Mouse (Mus musculus) CD4-positive, CD25-positive, alpha-beta regulatory T cell, adult 2 months (primary cell): Measurements from ENCODE around the gene 0610010K14Rik.
A peak's percentile ranks its signal among the peaks of the same experiment; 100 is the strongest.

Experiments used
- DNase-seq: peaks from one replicate; pipeline ENCODE4 v3.0.0-alpha.2; 2012; ENCODE audit warnings: low read depth, low spot score

0610010K14Rik gene

DNA sequence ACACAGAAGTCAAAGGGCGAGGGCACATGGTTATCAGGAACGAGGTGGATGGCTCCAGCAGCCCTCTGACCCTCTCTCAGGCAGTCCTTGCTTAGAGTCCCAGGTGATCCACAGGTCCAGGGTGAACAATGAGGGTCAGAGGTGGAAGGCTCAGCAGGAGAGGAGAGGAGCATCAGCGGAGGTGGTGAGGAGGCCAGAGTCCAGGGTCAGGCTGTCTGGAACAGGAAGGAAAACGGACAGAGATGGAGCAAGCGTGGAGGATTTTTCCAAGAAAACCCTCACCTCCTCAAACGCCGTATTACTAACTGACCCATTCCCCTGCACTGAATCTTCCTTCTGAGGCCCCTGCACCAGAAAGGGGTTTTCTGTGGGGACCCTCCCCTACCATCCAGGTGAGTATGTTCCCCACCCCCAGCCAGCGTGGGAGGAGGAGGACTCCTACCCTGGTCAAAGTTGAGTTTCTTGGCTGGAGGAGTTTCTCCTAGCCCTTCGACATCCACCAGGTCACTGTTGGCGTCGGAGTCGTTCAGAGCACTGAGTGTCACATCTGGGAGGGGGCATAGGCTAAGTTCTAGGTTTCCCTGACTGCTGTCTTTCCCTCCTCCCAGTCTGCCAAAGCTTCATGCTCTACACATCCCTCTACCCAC, 2.3 kb downstream of the 0610010K14Rik start:
- no peak for DNase-seq

DNA sequence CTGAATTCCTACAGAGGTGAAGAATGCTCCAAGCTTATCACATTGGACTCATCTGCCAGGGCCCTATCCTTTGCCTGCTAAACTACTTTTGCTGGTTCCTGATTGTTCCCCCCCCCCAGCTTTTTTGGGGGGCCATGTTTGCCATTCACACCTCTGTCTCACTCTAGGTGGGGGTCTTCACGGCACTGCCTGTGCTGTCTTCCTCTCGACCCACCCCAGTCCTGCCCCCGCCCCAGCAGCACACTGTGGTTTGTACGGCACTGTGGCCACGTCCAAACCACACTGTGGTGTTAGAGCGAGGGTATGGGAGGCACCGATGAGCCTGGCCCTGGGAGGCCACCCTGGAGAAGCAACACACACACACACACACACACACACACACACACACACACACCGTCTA, 3.2 kb downstream of the 0610010K14Rik start:
- no peak for DNase-seq

DNA sequence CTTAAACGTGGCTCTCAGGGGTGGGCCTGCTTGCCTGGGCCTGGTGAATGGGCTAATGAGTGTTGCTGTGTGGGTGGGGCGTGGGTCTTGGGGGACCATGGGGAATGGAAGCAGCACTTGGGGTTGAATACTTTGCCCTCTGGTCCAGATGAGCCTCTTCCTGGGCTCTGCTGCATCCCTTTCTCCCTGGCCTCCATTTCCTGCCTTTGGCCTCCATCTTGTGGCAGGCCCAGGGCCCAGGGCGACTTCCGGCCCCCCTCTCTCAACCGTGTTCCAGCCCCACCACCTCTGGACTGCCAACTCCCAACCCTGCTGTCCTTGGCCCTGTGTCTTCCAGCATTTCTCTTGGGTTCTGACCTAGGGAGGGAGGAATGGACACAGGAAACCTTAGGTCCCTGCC, 3.7 kb downstream of the 0610010K14Rik start:
- DNase-seq: no peak

DNA sequence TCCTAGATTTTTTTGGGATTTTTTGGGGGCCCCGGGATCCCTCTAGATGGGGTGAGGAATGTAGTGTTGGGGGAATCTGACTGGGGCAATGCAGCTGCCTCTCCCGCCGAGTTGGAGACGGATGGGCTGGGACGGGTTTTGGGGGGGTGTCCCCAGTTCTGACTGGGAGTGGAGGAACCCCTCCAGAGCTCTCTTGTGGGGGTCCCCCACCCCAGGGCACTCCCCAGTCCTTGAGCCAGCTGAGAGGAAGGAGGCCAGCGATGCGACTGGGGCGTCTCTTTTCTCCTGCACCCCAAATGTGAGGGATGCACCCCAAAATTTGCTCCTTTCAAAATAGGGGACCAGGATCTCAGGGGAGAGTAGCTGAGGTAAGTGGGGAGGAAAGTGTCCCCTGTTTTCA, 4.7 kb downstream of the 0610010K14Rik start:
- DNase-seq: no peak

DNA sequence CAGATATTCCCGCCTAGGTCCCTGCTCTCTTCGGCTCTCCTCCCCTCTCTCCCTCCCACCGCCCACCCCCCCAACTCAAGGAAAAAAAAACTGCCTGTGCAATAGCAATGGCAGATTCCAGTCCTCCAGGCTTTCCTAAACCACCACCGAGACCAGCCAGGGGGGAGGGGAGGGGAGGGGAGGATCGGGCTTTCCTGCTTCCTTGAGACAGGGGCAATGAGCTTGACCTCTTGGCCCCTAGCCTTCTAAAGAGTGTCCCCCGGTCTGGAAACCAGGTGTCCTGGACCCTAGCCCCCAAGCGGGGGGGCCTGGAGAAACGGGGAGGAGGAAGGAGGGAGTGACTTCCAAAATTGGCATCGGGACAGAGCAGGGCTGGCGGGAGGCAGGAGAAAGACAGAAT, 5.2 kb downstream of the 0610010K14Rik start:
- DNase-seq: no peak

DNA sequence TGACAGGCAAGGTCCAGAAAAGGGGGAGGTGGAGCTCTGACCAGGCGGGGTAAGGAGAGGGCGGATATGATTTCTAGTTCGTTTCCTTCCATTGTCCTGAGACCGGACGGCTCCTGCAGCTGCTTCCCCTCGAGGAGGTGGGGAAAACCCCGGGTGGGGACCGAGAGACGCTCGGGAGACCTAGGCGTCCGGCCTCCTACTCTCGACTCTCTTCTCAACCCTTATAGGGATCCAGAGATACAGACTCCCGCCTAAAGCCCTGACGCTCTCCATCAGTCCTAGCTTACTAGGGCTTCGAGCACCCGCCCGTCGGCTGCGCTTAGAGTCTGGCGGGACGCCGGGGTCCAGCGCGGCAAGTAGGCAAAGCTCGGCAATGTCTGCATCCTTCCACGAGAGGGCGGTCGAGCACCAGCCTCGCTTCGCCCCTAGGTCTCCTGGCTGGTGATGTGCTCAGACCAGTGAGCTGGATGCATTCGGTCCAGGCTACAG, 7.4 kb downstream of the 0610010K14Rik start:
- peak; percentile 92 for DNase-seq

DNA sequence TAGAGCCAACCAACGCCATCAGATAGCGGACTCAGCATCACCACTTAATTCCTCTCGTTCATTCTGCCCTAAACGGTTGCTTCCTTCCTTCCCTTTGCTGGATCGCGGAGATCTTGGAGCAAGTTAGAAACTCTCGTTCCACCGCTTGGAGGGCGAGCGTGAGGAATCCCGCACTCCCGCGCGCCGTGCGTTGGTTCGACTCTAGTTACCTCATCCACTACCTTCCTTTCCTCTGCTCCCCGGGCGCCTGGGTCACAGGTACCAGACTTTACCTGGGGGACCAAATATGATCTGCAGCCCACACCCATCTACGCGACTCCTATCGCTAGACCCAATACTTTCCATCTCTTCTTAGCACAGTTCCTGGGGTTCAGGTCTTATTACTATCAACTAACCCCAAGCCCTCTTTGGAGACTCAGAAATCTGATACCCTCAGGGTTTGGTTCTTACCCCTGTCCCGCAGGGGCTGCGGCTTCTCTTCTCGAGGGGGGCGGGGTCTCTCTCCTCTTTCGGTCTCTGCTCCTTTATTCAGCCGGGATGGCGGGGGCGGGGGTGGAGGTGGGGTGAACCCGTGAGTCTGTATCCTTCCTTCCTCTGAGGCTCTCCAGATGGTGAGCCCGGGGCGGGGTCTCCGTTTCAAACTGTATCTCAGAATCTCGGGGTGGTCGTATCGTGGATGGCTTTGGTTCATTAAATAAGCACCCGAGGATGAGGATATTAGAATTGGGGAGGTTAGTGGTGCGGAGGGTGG, 8.3 kb downstream of the 0610010K14Rik start, which contains the start of gene Bcl6b:
Gene Bcl6b (minus strand): TSS at position 539 of the 751 bp plus-strand sequence.
- DNase-seq: peak; percentile 45

DNA sequence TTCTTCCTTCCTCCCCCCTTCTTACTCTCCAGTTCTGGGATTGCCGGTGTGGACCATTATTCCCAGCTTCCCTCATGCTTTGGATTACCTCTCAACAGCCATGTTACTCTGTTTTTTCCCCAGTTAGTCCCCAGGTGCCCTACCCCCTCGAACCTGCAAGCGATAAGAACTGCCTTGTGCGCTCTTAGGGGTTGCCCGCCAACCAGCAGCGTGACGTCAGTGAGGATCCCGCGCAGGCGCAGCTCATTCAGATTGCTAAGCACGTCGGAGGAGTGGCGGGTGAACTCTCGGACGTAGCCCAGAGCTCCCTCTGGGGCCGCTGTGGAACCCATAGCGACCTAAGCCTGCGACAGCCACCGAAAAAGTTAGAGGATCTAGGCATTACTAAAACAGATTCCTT, 8.9 kb downstream of the 0610010K14Rik start:
- DNase-seq: peak; percentile 94

DNA sequence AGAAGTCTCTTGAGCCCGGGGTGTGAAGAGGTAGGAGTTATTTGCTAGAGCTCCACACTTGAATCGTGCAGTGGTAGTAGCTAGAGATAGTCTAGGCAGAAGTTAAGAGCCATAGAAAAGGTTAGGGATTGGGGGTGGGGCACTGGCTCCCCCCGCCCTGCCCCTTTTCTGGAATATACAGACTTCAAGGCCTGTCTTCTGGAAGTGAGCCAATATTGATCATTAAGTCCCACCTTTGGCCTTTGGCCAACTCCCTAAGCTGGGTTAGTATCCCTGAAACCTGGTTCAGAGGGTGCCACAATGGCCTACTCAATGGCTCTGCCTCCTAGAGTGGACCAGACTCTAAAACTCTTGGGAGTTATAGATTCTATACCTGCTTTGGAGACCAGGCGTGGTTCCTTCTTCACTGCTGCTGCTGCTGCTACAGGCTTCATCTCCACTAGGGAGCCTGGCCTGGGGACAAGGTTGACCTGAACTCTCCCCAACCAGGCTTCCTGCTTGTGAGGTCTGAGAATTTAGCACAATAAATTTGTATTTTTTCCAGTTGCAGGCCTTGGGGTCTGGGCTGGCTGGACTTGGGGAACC, 10.0 kb downstream of the 0610010K14Rik start:
- DNase-seq: no peak

DNA sequence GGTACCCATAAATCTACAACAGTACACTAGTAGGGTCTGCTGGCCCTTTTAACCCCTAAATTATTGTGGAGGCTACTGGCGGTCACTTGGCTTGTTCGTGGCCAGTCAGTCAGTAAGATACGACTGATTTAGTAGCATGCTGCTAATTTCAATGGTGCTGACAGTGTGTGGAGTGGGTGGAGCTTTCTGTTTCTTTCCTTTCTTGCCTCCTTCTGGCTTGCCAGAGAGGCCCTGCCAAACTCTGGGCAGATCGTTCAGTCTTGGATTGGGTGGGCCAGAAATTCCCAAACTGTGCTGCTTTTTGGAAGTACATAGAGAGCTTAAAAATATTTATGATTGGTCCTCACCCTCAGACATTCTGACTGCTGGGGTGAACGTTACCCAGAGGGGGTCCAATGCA, 10.6 kb downstream of the 0610010K14Rik start:
- DNase-seq: no peak

DNA sequence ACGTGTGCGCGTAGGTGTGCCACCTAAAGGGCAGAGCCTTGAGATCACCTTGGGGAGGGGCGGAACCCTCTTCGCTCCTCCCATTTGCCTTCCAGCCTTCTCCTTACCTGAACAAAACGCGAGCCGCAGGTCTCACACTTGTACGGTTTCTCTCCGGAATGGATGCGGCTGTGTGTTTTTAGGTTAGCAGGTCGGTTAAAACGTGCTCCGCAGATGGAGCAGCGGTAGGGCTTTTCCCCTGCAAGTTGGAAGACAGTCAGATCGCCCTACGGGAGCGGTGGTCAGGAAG, 11.2 kb downstream of the 0610010K14Rik start:
- DNase-seq: no peak

DNA sequence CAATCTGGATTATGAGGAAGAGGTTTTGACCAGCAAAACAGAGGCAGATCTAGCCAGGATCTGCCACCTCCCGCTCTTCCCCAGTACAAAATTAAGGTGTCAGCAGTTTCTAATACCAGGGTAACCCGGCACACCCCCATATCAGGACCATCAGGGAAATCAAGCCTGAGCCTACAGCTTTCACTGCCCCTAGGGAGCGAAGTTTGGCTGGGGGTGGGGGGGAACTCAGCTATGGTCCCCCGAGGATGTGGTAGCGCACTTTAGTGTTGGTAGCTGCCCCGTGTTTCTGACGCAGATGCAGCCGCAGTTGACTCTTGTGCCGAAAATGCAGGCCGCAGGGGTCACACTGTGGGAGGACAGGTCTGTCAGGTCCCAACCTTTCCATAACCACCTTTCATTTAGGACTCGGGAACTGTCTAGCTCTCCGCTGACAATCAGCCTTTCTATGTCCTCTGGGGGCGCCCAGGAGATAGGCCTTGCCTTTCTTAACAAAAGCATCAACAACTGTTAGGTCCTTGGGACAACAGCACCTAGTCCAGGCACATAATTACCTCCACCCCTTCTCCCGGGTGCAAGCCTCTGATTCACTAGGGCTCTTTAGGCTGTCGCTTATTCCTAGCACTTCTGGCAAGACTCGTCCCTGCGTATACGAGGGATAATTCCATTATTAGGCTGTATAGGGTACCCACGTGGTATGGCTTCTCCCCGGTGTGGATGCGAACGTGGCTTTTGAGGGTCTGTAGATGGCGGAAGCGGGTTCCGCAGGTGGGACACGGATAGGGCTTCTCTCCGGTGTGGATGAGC, 11.7 kb downstream of the 0610010K14Rik start:
- DNase-seq: no peak

DNA sequence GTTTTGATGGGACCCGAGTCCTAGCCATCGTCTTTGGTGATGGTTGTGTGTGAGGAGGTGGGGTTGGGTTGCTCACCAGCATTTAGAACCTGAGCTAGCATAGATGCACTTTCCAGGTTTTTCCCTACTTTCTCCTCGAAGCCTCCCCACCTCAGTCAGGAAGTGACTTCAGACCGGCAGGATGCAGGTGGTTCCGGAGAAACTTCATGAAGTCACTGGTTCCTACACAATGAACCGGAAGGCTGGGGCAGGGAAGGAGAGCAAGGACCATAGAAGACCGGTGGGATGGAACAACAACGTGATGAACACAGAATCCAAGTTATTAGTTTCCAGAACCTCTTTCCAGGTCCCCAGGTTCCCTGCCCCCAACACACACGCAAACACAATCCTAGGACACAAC, 14.0 kb downstream of the 0610010K14Rik start:
- DNase-seq: no peak

DNA sequence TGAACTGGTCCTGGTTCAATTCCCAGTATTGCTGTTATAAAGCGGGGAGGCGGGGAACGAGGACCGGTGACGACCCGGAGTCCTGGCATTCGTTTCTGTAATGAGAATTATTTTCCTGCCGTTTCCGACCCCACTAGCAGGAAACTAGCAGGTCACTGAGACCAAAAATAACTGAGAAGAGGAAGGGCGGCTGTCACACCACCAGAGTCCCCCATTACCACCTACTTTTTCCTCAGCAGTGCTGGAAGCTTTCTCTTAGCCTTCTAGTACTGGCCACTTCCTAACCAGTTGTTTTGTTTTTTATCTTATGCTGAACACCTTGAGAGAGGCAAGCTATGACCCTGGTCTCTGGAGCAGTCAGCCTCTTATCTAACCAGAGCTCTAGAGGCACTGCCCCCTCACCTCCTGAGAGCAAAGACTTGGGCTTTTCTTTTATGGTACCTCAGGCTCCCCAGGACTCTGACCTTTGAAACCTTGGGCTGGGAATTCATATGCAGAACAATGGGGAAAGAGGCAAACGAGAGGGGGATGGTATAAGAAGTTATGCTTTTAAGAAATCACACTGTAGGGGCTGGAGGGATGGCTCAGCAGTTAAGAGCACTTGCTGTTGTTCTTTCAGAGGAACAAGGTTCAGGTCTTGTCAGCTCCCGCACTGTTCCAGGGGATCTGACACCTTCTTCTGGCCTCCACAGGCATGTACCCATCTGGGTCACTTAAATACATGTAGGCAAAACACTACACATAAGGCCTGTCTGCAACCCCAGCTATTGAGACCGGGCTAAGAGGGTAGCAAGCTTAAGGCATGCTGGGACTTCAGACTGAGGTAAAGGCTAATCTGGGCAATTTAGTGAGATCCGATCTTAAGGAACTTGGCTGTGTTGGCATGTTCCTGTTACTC, 15.9 kb downstream of the 0610010K14Rik start:
- no peak for DNase-seq

DNA sequence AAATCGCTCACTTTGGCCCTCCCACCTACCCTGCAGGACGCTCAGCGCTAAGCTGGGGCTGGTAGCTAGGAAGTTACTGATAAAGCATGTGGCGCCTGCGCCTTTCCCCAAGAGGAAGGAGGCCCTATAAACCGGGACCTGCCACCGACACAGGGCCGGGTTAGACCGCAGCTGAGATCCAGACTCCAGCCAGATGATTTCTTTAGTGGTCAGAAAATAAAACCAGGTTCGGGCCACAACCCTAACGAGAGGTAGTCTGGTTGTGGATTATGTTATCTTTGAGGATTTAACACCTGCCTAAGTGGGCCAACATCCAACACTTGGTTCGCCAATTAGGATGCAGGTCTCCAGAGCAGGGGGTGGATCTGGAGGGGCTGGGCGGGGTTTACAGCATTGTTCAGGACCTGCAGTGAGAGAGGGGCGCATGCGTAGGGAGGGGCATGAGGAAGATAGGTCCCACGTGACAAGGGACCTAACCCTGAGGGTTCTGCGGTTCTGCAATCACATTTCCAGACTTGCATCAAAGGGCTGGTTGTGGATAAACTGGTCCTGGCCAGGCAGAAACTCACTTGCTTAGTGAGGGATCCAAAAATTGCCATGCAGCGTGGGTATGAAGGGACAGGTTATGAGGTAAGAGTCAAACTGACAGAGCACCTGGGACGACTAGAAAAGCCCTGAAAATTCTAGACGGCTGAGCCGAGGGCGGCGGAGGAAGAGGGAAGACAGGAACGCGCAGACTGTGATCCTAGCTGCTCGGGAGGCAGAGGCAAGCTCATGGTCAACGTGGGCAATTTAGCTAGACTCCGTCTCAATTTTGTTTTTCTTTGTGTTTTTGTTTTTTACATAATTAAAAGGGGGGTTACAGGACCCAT, 16.7 kb downstream of the 0610010K14Rik start, which contains the start of gene Slc16a13:
Gene Slc16a13 (minus strand): TSS at position 334 of the 872 bp plus-strand sequence.
- peak; percentile 97 for DNase-seq

DNA sequence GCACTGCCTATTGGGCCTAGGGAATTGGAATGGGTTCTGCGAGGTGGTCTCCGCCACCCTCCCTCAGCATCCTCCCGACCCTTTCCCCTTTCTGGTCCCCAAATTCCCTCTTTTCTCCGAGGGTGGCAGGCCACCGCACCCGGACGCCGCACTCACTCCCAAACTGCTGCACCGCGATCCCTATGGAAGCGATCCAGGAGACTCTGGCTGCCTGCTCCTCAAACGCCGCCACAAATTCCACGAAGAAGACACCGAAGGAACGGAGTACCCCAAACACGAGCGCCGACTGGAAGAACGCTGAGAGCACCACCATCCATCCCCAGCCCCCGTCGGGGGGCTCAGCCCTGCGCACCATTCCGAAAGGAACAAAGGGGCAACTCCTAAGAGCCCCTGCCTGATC, 17.4 kb downstream of the 0610010K14Rik start:
- DNase-seq: no peak

DNA sequence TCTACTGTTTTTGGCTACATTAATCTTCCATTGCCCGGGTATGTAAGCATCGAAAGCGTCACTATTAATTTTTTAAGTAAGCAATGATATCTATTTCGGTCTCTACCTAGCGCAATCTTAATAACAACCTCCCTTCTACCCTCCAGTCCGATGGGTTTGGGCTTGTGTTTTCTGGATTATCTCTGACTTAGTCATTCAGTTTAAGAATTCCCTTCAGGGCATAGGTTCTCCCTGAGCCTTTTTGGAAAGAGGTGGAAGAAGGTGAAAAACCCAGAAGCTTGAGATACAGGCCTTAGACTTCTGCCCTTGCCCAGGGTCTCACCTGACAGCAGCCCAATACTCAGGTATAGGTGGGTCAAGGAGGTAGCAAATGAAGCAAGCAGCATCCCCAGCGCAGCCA, 17.8 kb downstream of the 0610010K14Rik start:
- no peak for DNase-seq

DNA sequence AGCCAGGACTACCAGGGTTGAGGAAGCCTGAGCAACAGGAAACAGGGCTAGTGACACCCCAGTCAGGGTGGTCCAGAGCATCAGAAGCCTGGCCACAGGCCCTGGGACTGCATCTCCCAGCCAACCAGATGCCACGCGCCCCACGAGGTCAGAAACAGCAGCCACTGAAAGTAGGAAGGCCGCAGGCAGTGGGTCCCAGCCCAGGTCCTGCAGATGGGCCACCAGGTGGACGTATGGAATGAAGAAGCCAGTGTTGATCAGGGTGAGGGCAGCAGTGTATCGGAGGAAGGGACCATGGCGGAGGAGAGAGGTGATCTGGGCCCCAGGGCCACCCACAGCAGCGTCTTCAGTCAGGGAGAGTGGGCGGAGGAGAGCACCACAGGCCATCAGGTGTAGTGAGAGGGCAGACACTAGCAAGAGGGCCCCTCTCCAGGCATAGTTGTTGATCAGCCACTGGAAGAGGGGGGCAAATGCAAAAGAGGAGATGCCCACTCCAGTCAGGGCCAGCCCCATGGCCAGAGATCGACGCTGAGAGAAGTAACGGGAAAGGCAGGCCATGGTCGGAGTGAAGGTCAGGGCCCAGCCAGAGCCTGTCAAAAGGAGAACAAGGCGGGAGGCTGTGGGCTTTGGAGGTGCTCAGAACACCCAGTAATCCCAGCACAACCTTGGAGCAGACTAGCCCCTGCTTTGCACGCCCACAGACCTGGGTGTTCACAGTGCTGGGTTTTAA, 18.8 kb downstream of the 0610010K14Rik start:
- DNase-seq: no peak

DNA sequence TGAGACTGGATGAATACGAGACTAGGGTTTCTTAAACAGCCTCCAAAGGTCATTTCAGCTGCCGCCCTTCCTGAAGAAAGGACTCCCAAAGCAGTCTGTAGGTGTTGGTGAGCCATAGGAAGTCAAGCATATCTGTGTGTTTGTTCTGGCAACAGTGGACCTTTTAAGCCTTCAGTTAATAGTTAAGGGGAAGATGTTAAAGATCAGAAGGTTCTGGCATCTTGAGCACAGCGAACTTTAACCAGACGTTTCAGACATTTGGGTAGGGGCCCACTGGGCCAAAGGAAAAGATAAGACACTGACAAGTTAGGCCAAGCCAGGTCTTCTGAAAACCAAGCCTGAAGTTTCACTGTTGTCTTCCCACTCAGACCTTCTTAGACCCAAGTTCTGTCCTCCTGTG, 19.7 kb downstream of the 0610010K14Rik start:
- no peak for DNase-seq
